Mouse (Mus musculus) C3H10T1/2 (cell line): ENCODE data around the gene Mpst. TPM values are rescaled to one million over a fixed set of nuclear protein-coding genes. Genes with fewer than 3 reads are reported as not detected.

Source experiments
- polyA plus RNA-seq, 2 experiments: library from polyadenylated mRNA; unstranded; fragments of >200 nt; fragmentation: generic; extraction: Trizol; gene quantifications; one replicate each; pipeline ENCODE4 v1.2.1; 2012; ENCODE audit warnings: missing spikeins in 2 of 2

The Mpst gene
- polyA plus RNA-seq = 100 to 1,000 TPM in 1 of 2 experiments, 10 to 100 TPM in 1; 62.7 to 129 TPM

GRCm38 (mm10) chr15:78406293-78406934 is at the start of gene Mpst:
Gene Mpst, plus strand, starts transcription at chr15:78406416.

GRCm38 (mm10) chr15:78395478-78395962 is 10.7 kb upstream of the Mpst start, which contains the start of gene Tex33:
Gene Tex33, minus strand, starts transcription at chr15:78395912.

GRCm38 (mm10) chr15:78405517-78406211 is 552 bp upstream of the Mpst start, which contains the start of gene Tst:
Gene Tst, minus strand, starts transcription at chr15:78405907.

DNA sequence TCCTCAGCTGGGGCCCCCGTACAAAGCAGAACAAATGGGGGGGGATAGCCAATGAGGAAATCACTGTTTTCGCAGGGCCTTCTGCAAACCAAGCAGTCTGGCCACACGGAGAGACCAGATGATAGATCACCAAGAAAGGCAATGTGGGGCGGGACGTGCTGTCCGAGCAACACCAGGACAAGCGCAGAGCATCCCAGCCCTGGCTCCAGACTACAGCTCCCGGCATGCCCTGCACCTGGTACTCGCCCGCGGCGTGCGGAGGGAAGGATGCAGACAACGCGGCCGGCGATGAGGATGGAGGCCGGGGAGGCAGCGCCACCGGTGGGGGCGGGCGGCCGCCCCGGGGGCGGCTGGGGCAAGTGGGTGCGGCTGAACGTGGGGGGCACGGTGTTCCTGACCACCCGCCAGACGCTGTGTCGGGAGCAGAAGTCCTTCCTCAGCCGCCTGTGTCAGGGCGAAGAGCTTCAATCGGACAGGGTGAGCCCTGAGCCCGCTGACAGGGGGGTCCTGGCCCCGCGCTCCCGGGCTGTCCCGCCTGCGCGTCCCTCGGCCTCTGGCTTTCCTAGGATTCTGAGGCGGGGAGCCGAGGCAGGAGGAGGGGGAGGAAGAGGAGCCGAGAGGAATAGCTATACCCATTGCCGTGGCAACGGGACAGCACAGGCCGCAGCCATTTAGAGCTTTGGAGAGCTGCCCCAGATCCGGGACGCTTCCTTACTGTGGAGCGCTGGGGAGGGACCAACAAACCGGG is 22.3 kb downstream of the Mpst start, which contains the start of gene Kctd17:
Gene Kctd17 (plus strand): TSS at position 174 of the 748 bp plus-strand sequence.

Other genes with a start within 250 kb of the Mpst start
- gene Ift27, start 232.3 kb upstream of the Mpst start, polyA plus RNA-seq = 100 to 1,000 TPM in 1 of 2 experiments, 10 to 100 TPM in 1; 80.1 to 137 TPM
- gene Pvalb, start 200.0 kb upstream of the Mpst start, polyA plus RNA-seq = not detected
- not detected for gene Ncf4, start 161.6 kb upstream of the Mpst start, polyA plus RNA-seq
- gene Csf2rb2, start 100.7 kb upstream of the Mpst start, polyA plus RNA-seq = not detected
- gene Csf2rb, start 80.7 kb upstream of the Mpst start, polyA plus RNA-seq = not detected
- gene Tex33, start 10.5 kb upstream of the Mpst start, polyA plus RNA-seq = not detected
- gene Tst, start 509 bp upstream of the Mpst start, polyA plus RNA-seq = 10 to 100 TPM; 13.6 to 29.6 TPM
- 100 to 1,000 TPM; 227 to 234 TPM for gene Kctd17, start 22.1 kb downstream of the Mpst start, polyA plus RNA-seq
- 1 to 10 TPM in 1 of 2 experiments, under 1 TPM in 1; 0.09 to 2.9 TPM for gene Tmprss6, start 62.2 kb downstream of the Mpst start, polyA plus RNA-seq
- under 1 TPM; under 0.01 to 0.32 TPM for gene Il2rb, start 88.9 kb downstream of the Mpst start, polyA plus RNA-seq
- 100 to 1,000 TPM in 1 of 2 experiments, 10 to 100 TPM in 1; 12.4 to 130 TPM for gene C1qtnf6, start 125.0 kb downstream of the Mpst start, polyA plus RNA-seq
- gene Sstr3, start 138.3 kb downstream of the Mpst start, polyA plus RNA-seq = under 1 TPM in 1 of 2 experiments, not detected in 1; 0.01 TPM
- not detected for gene Rac2, start 166.4 kb downstream of the Mpst start, polyA plus RNA-seq
- gene Cyth4, start 190.6 kb downstream of the Mpst start, polyA plus RNA-seq = under 1 TPM; 0.21 to 0.48 TPM